Mouse (Mus musculus) urinary bladder, postnatal 0 days (tissue): Measurements from ENCODE around the gene Fam43b. TPM values are rescaled to one million over a fixed set of nuclear protein-coding genes. Genes with fewer than 3 reads are reported as not detected.

ENCODE experiments used
- polyA plus RNA-seq: library from polyadenylated mRNA; unstranded; fragments of >200 nt; fragmentation: Nextera tagmentation; extraction: Ambion mirVana; gene quantifications from 2 replicates; pipeline ENCODE4 v1.2.1, GENCODE M21; 2015

The Fam43b gene
- not detected in 2 replicates for polyA plus RNA-seq

GRCm38 (mm10) chr4:138395971-138396645 is at the start of gene Fam43b:
Gene Fam43b, minus strand, starts transcription at chr4:138396528.

DNA sequence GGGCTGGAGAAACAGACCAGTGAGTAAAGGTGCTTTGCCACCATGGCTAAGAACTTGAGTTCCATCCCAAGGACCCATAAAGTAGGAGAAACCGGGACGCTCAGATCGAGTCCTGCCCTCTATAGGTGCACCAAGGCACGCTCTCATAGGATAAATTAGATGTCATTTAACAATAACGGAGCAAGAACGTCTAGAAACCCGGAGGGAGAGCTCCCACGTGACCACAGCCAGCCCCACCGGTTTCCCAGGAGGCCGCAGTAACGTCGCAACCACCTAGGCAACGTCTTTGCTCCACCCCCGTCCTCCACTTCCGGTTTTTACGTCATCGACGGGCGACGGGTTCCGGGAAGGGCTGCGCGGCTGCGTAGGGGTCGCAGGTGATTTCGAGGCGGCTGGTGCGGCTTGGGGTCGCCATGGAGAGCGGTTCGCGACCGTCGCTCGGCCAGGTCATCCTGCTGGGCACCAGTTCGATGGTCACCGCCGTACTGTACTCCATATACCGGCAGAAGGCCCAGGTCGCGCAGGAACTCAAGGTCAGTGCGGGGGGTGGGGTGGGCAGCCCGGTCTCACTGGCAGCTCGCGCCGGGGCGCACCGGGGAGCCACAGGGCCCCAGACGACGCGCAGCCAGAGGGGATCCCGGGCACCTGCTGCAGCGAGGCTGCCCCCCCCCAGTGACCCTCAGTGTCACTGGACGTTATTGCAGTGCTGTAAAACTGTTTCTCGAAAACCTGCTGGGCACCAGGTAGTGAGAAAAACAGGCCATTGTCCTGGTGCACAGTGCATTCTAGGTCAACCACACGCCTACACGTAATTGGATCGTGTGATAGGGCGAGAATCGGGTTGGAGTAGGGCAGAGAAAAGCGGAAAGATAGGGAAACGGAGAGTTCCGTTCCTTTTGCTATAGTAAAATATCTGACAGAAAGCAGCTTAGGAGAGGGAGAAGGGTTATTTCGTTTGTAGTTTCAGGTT is 38.3 kb upstream of the Fam43b start, which contains the start of gene Mul1:
Gene Mul1 (plus strand): TSS at position 325 of the 970 bp plus-strand sequence.

GRCm38 (mm10) chr4:138367641-138368497 is 28.5 kb downstream of the Fam43b start, which contains the start of gene Cda:
Gene Cda, minus strand, starts transcription at chr4:138367992.

Other genes with a start within 250 kb of the Fam43b start
- gene Hp1bp3, start 180.2 kb downstream of the Fam43b start, polyA plus RNA-seq, result 77.3 and 86.4 TPM in 2 replicates
- gene Sh2d5, start 146.1 kb downstream of the Fam43b start, polyA plus RNA-seq, result 0.05 and 0.37 TPM in 2 replicates
- gene Kif17, start 146.1 kb downstream of the Fam43b start, polyA plus RNA-seq, result 0.25 and 0.36 TPM in 2 replicates
- gene Ddost, start 91.8 kb downstream of the Fam43b start, polyA plus RNA-seq, result 202 and 210 TPM in 2 replicates
- 50.9 and 66.7 TPM in 2 replicates for gene Pink1, start 70.2 kb downstream of the Fam43b start, polyA plus RNA-seq
- 3.5 and 6.0 TPM in 2 replicates for gene Cda, start 28.5 kb downstream of the Fam43b start, polyA plus RNA-seq
- gene Mul1, start 38.1 kb upstream of the Fam43b start, polyA plus RNA-seq, result 11.5 and 13.2 TPM in 2 replicates
- 3.3 and 3.4 TPM in 2 replicates for gene Camk2n1, start 57.8 kb upstream of the Fam43b start, polyA plus RNA-seq
- gene Vwa5b1, start 239.4 kb upstream of the Fam43b start, polyA plus RNA-seq, result not detected in 2 replicates